Mouse (Mus musculus) forelimb bud, embryonic 11.5 days (tissue): Measurements from ENCODE around the gene Gpr141.
"Not testable (repeated sequence)": the region's sequence is repeated elsewhere in the genome, so short reads cannot be mapped to it uniquely, and the experiment has no call there.

Source experiments
- DNase-seq: peaks from one replicate; pipeline ENCODE4 v3.0.0-alpha.2; 2012; ENCODE audit warnings: low read depth, low spot score

Gene Gpr141

DNA sequence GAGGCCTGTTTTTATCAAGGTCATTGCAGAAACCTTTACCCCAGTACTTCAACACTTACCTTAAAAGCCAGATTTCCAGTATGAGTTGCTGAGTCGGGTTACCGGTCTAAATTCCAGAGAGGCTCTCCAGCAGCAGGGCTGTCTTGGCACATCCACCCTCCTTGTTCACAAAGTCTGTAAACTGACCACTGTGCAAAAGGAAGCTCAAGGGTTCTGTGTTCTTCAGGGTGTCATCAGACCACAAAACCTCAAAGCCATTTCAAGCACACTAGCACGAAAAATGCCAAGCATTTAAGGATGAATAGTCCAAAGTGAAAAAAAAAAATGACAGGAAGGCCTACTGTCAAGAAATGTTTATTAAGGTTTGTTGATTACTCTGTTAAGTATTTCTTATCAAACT is at the start of gene Gpr141:
Gene Gpr141 (minus strand): TSS at position 187 of the 400 bp plus-strand sequence.
- DNase-seq: no peak

DNA sequence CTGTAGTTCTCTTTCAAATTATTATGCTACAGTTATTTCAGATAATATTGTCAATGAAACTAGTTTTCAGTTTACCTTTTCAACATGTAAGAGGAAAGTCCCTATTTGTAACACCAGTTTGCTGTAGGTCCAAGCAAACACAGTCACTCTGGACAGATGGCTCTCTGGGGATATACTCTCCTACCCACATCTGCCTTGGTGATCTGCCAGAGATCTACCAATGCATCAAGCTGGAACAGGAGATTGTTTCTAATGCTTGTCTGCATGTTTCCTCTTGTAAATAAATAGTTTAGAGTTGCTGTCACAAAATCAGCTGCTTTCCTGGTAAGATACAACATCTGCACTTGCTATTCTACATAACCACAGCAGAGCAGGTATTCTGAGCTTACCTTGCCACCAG is 40.2 kb upstream of the Gpr141 start:
- DNase-seq: no peak

DNA sequence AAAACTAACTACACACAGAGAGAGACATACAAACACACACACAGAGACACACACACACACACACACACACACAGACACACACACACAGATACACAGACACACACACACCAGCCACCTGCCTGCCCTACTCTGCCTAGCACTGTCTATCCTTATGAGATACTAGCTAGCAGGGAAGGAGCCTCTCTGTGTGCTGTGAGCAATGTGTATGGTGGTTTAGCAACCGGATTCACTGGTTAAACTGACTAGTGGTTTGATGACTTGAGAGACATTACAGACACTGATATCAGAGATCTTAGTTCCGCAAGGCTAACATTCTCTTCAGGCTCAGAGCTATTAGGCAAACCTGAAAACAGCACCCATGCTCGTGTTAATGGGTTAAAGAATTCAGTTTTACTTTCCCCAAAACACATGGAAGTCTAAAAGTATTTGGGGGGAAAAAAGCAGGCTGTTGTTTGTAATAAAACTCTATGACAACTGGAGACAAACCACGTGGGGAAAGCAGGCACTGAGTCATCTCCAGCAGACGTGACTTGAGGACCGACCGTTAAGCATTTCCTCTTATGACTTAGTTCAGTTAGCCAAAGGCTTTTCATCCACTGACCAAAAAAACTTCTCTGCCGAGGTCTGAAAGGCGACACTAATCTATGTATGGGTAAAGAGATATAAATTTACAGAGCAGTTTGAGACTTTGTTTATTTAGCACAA is 30.7 kb upstream of the Gpr141 start:
- no peak for DNase-seq

DNA sequence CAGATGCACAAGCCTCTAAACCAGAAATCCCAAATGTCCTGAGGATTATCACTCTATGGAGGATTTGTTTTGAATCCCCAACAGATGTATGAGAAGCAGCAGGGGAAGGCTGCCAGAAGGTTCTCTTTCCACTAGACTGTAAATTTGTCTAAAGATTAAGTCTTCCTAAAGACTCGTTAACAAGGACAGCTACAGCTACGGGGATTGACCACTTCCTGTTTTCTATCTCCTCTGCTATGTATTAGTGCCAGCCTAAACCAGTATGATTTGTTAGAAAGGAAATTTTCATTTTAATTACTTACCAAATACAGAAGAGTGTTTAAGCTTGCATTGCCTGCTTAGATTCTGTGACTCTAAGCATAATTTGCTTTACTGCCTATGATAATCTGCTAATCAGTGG is 30.0 kb upstream of the Gpr141 start:
- DNase-seq: no peak

DNA sequence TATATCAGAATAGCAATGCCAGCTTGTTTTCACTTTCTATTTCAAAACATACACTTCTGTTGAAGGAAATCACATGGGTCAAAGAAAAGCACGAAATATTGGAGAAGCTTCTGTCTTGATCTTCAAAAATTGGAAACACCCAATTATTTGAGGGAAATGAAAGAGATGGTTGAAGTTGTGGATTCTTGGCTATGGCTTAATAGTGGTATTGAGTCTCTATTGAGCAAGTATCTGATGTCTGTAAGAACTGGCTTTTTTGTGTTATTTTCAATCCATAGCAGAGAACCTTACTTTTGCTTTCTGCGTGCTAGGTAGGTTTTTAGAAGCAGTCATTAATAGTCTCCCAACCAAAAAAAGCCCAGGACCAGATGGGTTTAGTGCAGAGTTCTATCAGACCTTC is 19.4 kb upstream of the Gpr141 start:
- no peak for DNase-seq

DNA sequence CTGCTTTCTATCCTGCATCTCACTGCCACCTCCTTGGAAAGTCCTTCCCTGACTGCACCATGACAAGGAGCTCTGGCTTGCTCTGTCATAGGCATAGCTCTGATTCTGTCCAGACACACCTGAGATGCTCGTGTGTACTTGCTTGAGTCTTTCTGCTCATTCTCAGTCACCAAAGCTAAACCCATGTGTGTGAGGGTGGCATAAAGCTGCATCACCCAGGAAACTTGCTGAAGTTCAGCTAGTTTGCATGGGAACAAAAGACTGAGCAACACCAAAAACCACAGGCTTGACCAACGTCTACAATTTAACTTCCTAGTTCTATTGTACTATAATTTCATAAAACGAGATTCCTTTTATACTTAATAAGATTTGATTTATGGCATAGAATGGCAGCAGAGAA is 18.6 kb upstream of the Gpr141 start:
- DNase-seq: no peak

DNA sequence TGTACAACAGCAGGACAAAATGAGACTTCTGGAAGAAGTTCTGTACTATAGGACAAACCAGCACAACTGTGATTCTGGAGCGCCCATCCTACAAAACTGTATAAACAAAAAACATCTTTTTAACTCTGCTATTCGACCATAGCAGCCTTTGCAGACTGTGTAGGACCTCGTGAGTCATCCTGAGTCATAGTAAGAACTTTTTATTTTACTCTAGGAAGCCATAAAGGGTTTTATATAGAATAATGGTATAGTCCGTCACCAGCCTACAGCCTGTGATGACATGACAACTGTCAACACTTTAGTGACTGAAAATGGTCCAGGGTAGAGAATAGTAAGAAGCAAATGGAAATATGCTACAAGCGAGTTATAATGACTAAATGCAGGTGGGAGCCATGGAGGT is 17.6 kb upstream of the Gpr141 start:
- no peak for DNase-seq

DNA sequence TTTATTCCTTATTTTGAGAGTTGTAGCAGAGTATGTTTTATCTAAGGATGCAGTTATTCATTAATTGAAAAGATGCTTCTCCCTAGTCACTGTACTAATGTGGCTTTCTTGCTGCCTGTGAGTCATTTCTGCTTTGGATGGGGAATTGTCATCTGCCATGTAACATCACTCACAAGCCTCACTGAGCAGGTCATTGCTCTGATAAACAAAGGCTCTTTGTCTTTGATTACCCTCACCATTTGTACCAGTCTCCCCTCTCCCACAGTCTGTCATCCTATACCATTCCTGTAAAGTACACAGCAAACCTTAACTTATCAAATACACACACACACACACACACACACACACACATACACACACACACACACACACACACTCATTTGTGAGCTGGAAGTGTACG is 16.1 kb upstream of the Gpr141 start:
- DNase-seq: no peak

DNA sequence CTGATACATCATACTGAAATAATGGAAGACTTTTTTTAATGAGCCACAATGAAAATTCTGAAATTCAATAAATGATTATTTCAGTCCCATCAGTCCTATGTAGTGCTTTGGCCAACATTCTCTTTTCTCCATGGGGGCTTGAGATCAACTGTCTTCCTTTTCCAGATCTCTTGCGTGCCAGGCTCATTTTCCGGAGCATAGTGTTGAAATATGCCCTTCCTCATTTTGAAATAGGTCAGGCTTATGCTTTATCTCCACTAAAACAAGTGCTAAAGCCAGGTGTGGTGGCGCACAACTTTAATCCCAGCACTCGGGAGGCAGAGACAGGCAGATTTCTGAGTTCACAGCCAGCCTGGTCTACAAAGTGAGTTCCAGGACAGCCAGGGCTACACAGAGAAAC is 6.5 kb upstream of the Gpr141 start:
- no peak for DNase-seq

DNA sequence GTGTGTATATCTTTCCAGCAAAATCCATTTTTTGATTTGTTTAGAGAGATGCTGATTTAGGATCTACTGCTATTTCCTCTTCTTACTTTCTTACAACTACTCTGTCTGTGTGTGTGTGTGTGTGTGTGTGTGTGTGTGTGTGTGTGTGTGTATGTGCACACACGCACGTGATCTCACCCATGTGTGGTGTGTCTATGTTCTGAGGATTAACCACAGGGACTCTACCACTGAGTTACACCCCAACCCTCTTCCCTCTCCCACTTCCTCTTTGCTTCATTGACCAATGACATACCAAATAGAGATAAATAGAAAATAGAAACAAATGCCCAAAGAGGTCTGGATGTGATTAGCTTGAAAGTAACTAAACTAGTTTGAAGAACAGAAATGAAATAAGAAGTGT is 4.0 kb upstream of the Gpr141 start:
- no peak for DNase-seq

DNA sequence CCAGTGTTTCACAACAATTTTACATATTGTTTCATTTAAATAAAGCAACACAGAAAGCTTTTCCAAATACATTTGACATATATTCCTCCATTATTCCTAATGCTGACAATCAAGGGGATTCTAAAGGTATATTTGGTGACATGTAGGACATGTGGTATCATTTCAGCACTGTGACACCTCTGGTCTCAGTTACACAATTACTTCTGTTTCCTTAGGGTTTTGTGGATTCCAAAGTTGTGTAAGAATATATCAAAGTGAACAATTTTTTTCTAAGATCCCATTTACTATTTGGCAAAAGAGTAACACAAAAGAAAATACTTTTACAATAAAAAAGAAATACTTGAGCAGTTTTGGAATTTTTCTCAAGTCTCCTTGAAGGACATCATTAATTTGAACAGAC is 2.4 kb downstream of the Gpr141 start:
- DNase-seq: no peak

DNA sequence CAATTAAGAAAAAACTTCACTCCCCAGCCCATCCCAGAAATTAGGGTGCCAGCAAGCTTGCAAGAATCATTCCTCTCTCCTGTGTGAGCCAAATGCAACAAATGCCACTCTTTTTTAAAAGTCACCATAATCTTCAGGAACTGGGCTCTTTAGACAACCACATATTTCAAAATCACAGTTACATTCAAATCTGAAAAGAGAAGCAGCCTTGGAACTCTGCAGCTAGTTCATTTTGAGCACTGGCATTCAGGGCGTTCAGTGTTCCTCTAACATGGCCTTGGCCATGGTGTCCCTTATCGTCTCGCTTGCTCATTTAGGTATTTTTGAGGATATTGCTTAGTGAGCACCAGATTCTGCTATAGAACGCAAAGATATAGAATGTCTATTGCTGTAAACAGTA is 4.1 kb downstream of the Gpr141 start:
- DNase-seq: no peak

DNA sequence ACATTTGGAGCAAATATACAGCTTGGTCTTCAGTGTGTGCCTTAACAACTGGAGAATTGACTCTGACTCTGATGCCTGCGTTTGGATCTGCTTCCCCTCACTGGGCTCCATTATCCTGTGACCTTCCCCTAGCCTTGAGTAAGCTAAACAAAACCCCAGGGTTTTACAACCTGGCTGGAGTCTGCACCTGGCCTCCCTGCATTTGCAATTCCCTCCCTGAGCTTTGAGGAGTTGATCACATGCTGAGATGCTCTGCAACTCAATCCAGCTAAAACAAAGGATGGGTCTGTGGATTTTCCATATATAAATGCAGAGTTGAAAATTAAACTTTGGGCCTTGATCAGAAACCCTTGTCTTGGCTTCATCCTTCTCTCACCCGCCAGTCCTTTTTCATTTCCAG is 4.8 kb downstream of the Gpr141 start:
- DNase-seq: no peak

DNA sequence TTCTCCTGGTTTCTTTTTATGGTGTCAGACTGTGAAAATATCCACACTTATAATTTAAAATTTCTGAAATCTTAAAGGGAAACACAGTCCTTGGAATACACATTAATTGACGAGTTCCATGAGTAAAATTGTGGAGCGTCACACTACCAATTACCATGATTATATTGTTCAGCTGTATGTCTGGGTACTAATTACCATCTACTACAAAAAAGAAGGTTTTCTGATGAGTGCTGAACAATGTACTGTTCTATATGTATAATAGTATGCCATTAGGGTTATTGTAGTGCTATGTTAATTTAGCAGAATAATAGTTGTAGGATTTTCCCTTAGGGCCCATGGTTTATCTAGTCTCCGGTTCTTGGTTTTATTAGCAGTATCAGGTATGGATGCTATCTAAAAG is 29.1 kb downstream of the Gpr141 start:
- DNase-seq: no peak

DNA sequence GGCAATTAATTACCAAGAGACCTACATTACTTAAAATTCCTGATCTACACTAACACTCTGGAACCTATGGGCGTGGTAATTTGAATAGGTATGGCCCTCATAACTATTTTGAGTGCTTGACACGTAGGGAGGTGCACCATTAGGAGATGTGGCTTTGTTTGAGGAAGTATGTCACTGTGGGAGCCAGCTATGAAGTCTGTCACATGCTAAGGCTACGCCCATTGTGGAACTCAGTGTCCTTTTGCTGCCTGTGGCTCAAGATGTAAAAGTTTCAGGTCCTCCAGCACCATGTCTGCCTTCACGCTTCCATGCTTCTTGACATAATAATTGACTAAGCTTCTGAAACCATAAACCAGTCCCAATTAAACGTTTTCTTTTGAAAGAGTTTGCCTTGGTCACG is 29.6 kb downstream of the Gpr141 start:
- DNase-seq: no peak

DNA sequence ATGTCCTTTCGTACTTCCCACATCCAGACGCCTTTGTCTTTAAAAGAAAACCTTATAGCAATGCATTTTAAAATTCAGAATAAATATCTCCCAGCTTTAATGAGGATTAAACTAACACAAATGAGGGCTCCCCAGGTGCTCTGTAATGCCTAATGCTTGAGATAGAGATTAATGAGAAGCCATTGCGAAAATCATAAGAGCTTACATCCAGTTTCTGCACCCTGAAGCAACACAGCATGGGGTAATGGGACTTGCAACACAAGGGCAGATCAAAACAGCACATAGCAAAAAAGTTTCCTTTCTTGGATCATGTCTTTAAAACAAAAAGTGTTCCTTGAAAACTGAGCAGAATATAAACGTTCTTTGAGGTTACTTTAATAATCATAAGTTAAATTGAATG is 30.3 kb downstream of the Gpr141 start:
- no peak for DNase-seq

DNA sequence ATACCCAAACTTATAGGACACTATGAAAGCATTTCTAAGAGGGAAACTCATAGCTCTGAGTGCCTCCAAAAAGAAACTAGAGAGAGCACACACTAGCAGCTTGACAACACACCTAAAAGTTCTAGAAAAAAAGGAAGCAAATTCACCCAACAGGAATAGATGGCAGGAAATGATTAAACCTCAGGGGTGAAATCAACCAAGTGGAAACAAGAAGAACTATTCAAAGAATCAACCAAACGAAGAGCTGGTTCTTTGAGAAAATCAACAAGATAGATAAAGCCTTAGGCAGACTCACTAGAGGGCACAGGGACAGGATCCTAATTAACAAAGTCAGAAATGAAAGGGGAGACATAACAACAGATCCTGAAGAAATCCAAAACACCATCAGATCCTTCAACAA is 36.1 kb downstream of the Gpr141 start:
- DNase-seq: not testable (repeated sequence)

DNA sequence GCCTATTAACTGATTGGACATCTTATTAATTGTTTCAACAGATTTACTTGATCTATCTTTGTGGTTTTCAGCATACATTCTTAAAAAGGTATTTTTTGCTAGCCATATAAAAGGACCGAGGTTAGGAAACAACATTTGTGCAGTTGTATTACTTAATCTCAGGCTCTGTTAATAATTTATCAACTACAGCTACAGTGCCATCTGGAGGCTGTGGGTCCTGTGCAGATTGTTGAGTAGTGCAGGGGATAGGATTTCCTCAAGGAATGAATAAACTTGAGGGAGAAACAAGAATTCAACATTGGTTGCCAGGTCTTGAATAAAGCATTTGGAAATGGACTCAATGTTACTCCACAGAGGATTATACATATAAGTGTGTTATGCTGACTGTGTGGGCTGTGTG is 53.9 kb downstream of the Gpr141 start:
- no peak for DNase-seq

DNA sequence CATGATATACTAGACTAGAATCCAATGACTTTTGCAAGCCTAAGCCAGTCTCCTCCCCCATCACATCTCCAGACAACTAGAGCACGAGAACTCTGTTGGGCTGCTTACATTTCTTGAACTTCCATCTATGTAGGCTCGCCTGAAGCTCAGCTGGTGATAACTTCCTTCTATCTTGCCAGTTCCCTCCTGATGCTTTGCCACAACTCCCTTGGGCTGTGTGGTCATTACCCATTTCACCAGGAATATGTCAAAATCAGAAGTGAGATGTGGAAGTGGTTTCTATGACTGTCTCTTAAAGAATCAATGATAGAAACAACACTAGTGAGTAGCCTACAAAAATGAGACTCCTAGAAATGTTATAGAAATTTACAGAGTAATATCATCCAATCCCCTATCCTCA is 56.9 kb downstream of the Gpr141 start:
- no peak for DNase-seq

DNA sequence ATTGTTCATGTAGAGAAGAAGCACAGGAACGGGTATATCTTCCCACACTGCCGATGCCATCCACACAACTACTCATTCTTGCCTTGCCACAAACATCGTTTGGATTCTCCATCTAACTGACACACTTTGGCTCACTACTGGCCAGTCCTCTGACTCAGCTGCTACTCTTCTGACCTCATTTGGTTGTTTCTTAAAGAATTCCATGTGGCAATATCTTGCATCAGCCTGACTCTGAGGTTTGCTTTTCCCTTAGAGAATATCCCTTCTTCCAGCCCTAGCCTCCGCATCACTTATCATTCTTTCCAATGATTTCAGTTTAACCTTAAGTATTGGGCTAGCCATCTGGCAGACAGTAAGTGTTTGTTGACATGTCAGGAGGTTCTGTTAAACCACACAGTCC is 59.8 kb downstream of the Gpr141 start:
- DNase-seq: no peak

DNA sequence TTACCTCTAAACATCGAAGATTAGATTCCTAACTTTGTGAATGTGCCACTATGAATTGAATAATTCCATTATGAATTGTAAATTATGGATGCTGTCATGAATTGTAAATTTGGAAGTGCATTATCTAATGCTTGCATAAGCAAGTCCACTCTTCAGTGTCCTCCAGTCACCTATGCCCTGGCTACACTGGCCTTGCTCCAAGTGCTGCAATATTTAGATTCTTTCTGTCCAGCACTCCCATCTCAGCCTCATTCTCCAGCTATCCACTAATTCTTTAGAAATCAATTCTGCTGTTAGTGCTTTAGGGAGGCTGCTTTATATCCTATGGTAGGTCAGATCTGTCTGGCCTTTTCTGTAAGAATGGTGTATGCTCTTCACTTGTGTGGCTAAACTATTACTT is 60.8 kb downstream of the Gpr141 start:
- DNase-seq: no peak

DNA sequence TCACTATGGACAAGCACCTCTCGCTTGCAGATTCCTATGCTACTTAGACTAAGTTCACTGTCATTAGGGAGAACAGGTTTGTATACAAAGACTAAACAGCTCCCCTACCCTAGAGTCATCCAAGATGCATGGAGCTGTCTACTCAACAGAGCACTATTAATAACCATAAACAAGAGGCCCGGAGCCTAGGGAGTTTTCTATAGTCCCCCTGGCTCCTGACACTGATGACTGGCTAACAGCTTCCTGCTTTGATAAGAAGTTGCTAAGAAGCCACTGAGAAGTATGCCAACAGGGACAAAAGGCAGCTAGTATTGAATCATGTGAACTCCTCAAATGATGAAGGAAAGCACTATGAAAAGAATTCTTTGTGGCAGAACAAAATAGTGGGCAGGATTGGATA is 78.3 kb downstream of the Gpr141 start:
- no peak for DNase-seq

DNA sequence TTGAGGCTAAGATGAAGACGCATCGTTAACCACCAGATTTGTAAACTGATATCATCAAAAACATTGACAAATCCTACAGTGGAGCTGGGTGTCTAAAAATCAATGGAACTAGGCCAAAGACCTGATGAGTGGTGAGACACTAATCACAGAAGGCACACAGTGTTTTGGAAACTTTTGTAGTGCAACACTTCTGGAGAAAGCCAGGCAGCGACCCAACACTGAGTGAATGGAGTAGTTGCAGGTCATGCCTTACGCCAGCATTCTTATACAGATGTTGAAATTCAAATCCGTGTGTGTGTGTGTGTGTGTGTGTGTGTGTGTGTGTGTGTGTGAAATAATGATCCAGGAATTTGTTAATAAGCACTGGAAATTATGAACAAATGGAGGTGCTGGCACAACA is 79.5 kb downstream of the Gpr141 start:
- DNase-seq: no peak

DNA sequence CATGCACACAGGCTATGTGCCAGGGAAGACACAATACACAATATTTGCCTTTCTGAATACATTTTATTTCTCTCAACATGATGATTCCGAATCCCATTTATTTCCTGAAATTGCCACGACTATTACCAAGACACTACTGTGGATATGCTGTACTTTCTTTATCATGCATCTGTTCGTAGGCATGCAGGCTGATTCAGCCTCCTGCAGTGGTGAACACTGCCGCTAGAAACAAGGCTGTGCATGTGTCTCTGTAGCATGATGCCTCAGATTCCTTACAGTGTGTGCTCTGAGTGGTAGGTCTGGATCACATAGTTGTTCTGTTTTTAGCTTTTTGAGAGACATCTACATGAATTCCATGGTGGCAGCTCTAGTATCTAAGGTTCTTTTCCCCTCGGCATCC is 89.5 kb downstream of the Gpr141 start:
- no peak for DNase-seq
